Mouse (Mus musculus): ENCODE measurements around the gene Slco1a6. TPM values are rescaled to one million over a fixed set of nuclear protein-coding genes. Genes with fewer than 3 reads are reported as not detected.

The Slco1a6 gene
- 1.6 TPM in 1 of 2 replicates, not detected in the other for total RNA-seq (2023)

DNA sequence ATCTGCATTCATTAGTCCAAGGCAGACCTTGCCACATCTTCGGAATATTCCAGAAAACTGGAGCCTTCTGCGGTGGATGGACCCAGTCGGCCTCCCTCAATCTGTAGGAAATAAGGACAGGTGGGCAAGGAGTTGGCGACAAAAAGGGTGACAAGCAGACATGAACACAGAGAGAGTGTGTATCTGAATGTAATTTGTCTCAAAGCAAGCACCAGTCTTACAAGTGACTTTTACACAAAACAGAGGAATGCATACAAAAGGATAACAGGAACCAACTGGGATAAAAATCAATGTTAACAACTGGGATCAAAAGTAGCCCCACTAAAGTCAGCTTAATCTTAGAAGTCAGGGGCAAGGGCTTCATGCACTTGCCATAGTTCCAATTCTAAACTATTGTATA, at the start of gene Slco1a6:
Slco1a6 (minus strand) TSS at position 101 of the 400 bp plus-strand sequence.

Other genes starting within 250 kb of the Slco1a6 start
- not detected in 2 replicates for gene Gm6614, start 197.1 kb downstream of the Slco1a6 start, total RNA-seq (2023)
- gene Iapp, start 89.9 kb upstream of the Slco1a6 start, total RNA-seq (2023) = not detected in 2 replicates
- gene Slco1a5, start 114.5 kb upstream of the Slco1a6 start, total RNA-seq (2023) = not detected in 2 replicates
- 10.7 and 12.1 TPM in 2 replicates for gene Pyroxd1, start 137.1 kb upstream of the Slco1a6 start, total RNA-seq (2023)
- 8.6 and 9.9 TPM in 2 replicates for gene Recql, start 178.6 kb upstream of the Slco1a6 start, total RNA-seq (2023)
- gene Golt1b, start 178.7 kb upstream of the Slco1a6 start, total RNA-seq (2023) = 19.7 and 20.7 TPM in 2 replicates
- gene Spx, start 204.9 kb upstream of the Slco1a6 start, total RNA-seq (2023) = not detected in 2 replicates